Mouse (Mus musculus) spleen, adult 2 months (tissue): Measurements from ENCODE around the gene Hdgfl2. TPM values are rescaled to one million over a fixed set of nuclear protein-coding genes. Genes with fewer than 3 reads are reported as not detected.

Source experiments
- DNase-seq, 2 experiments: peaks; one replicate each; pipeline versions ENCODE4 v3.0.0 to v3.0.0-alpha.2; 2012 to 2021; ENCODE audit warnings: low spot score in 2 of 2, low read depth in 1 of 2
- H3K27ac ChIP-seq: fragments of 200-500 bp; 2 replicates; pipeline ENCODE4 v1.5.1; 2012; ENCODE audit warnings: low read length, inconsistent platforms; ENCODE audit not compliant: insufficient read depth
- H3K27me3 ChIP-seq: fragments of 200-500 bp; 2 replicates; pipeline ENCODE4 v1.6.1; 2012; ENCODE audit warnings: mild to moderate bottlenecking, moderate library complexity, low read length, inconsistent platforms; ENCODE audit not compliant: control insufficient read depth, insufficient read depth
- H3K36me3 ChIP-seq: fragments of 200-500 bp; 2 replicates; pipeline ENCODE4 v1.6.1; 2012; ENCODE audit warnings: mild to moderate bottlenecking, low read length, inconsistent platforms; ENCODE audit not compliant: control insufficient read depth, insufficient read depth
- H3K4me1 ChIP-seq: fragments of 200-500 bp; 2 replicates; pipeline ENCODE4 v1.6.1; 2011; ENCODE audit warnings: inconsistent platforms; ENCODE audit not compliant: control insufficient read depth, insufficient read depth, insufficient read length
- H3K4me3 ChIP-seq: fragments of 200-500 bp; 2 replicates; pipeline ENCODE4 v1.5.1; 2011; ENCODE audit warnings: mild to moderate bottlenecking, inconsistent platforms; ENCODE audit not compliant: insufficient read depth, insufficient read length; ENCODE audit errors: extremely low read depth
- CTCF ChIP-seq: fragments of 200-500 bp; IDR thresholded peaks from 2 replicates; pipeline ENCODE4 v1.5.1; 2011; ENCODE audit warnings: mild to moderate bottlenecking, inconsistent platforms; ENCODE audit not compliant: insufficient read depth, insufficient read length, insufficient replicate concordance; ENCODE audit errors: extremely low read depth
- POLR2A ChIP-seq: fragments of 200-500 bp; IDR thresholded peaks from 2 replicates; pipeline ENCODE4 v1.6.1; 2011; ENCODE audit warnings: low read depth, low read length, inconsistent platforms
- WGBS: fragments of 180-500 bp; shearing (Covaris S2); methylation state at CpG from one replicate; pipeline ENCODE4 v1.1.7; 2018; 5-methylcytosine and 5-hydroxymethylcytosine counted together
- polyA plus RNA-seq: library from polyadenylated mRNA; depleted of rRNA; stranded (reverse); fragments of >200 nt; gene quantifications from 2 replicates; pipeline ENCODE4 v1.2.3, GENCODE M21; 2012; rRNA removed

Hdgfl2 gene
- polyA plus RNA-seq, 1 experiment: 52.3 TPM

DNA sequence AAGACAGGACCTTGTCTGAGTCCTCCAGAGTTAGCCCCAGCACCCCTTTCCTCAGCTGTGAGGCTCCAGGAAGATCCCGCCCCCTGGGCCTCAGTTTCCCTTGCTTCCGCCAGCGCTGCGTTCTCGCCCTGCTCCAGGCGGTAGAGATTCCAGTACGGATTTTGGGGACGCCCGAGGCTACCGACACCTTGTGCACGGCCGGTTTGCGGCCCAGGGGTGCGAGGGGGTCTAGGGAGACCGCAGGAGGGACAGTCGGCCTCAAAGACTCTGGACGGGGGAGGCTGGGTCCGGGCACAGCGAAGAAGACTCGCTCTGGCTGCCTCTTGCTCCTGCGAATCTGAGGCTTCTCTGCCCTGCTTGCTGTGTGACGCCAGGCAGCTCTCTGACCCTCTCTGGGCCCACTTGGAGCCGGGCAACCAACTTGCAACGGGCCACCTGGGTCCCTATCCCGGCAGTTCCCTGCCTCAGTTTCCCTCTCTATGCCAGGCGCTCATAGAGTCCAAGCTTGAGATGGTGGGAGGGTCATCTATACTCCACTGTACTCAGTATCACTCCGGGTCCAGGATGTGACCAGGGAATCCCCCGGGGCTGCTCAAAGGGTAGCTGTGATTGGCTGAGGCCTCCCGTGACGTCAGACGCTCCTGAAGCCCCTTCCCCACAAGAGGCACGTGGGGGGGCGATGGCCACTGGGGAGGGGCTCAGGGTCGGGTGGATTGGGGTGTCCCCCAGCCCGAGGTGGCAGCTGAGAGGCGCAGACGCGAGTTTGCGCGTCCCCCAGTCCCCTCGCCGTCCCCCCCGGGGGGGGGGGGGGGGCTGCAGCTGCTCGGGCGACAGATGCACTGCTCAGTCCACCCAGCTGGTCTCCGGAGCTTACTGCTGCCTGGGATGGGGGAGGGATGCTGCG is 62.5 kb downstream of the Hdgfl2 start:
- Histone ChIP-seq H3K4me1 (peaks cover 3% of the 10 kb centered on the region), H3K4me3 (peak overlapping the region; percentile 25), H3K27me3 (peaks cover 17% of the 10 kb centered on the region), H3K27ac (no peak overlapping the region), H3K36me3 (no peaks in the 10 kb centered on the region)
- DNase-seq: no peak
- 7% methylated on average over 47 of the region's 47 CpGs for WGBS
- no peak for TF ChIP-seq CTCF
- no peak for TF ChIP-seq POLR2A

GRCm38 (mm10) chr17:56144546-56144945 is 65.1 kb downstream of the Hdgfl2 start:
- Histone ChIP-seq H3K27me3 (peaks cover 13% of the 10 kb centered on the region), H3K4me3 (no peak overlapping the region), H3K4me1 (peaks cover 10% of the 10 kb centered on the region), H3K27ac (no peak overlapping the region), H3K36me3 (no peaks in the 10 kb centered on the region)
- 71% methylated on average over 9 of the region's 9 CpGs for WGBS
- DNase-seq: no peak
- TF ChIP-seq POLR2A: no peak
- no peak for TF ChIP-seq CTCF

- peaks cover 6% of the 10 kb centered on the region for H3K4me1 ChIP-seq
- DNase-seq: no peak
- no peak overlapping the region for H3K4me3 ChIP-seq
- H3K36me3 ChIP-seq: no peaks in the 10 kb centered on the region
- H3K27me3 ChIP-seq: 0 out of 2 replicates have a peak, but pooled peaks cover 1% of the 10 kb centered on the region
- WGBS: 59% methylated on average over 9 of the region's 9 CpGs
- TF ChIP-seq CTCF (no peak), POLR2A (no peak)
- H3K27ac ChIP-seq: no peak overlapping the region
Measured at GRCm38 (mm10) chr17:56146131-56146530, 66.7 kb downstream of the Hdgfl2 start.

- TF ChIP-seq CTCF (no peak), POLR2A (no peak)
- H3K36me3 ChIP-seq: no peaks in the 10 kb centered on the region
- H3K4me1 ChIP-seq: peaks cover 6% of the 10 kb centered on the region
- no peak overlapping the region for H3K4me3 ChIP-seq
- DNase-seq: no peak
- H3K27me3 ChIP-seq: no peaks in the 10 kb centered on the region
- H3K27ac ChIP-seq: no peak overlapping the region
- 51% methylated on average over 12 of the region's 12 CpGs for WGBS
Measured at GRCm38 (mm10) chr17:56147420-56147819, 68.0 kb downstream of the Hdgfl2 start.

DNA sequence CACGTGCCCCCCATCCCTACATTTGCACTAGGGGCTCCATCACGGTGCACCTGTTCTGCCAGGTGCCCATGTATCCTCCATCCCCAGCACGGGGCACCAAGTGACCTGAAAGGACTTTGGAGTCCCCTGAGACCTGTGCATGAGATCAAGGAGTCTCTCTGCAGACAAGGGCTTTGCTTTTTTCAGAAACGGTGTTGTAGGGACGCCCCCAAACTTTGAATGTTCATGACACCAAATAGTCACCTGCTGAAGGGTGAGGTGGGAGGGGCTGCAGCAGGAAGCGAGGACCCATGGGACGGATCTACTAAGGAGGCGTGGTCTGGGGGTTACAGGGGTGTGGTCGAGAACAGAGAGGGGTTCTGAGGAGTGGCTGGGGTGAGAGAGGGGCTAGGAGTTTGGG is 68.8 kb downstream of the Hdgfl2 start:
- DNase-seq: peak; percentile 31 to 44
- Histone ChIP-seq H3K4me1 (peaks cover 6% of the 10 kb centered on the region), H3K27me3 (no peaks in the 10 kb centered on the region), H3K4me3 (peak overlapping the region; percentile 46; the same call in 1 of the 2 replicates), H3K36me3 (no peaks in the 10 kb centered on the region), H3K27ac (no peak overlapping the region)
- TF ChIP-seq CTCF (no peak), POLR2A (no peak)
- WGBS: 22% methylated on average over 9 of the region's 9 CpGs

DNA sequence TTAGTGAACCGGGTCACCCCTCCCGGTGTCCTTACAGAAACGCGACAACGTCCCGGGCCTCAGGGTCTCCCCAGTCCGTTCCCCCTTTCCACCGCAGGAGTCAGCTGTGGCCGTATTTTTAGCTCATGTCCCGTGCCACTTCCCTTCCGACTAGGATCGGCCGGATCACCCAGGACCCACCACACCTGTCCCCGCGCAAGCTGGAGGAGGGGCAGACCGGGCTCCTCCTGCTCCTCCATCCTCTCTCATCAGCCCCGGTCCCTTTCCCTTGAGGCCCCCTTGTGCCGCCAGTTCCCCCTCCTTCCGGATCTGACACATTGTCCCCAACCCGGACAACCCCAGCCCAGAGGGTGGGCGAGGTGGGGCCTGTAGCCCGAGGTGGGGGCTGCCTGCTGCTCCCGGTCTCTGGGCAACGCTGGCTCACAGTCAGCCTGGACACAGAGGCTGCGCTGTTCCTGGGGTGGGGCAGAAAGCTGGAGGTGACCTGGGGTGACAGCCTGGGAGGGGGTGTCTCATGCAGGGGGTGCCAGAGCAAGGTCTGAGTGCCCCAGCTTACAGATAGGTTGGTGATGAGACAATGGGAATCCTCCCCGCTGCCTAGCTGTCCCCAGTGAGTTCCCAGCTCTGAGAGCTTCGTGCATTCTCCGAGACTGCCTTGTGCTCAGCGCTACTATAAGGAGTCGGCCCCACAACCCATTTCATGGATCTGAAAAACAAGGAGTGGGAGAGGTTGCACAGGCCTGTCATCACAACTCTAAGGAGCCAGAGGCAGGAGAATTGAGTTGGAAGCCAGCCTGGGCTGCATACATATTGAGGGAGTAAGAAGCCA is 69.6 kb downstream of the Hdgfl2 start:
- no peaks in the 10 kb centered on the region for H3K27me3 ChIP-seq
- H3K4me3 ChIP-seq: peak overlapping the region; percentile 46

GRCm38 (mm10) chr17:56149897-56150296 is 70.5 kb downstream of the Hdgfl2 start:
- DNase-seq: no peak
- no peak overlapping the region for H3K27ac ChIP-seq
- no peaks in the 10 kb centered on the region for H3K27me3 ChIP-seq
- WGBS: 31% methylated on average over 2 of the region's 2 CpGs
- no peak for TF ChIP-seq CTCF
- no peak for TF ChIP-seq POLR2A
- H3K4me1 ChIP-seq: peaks cover 6% of the 10 kb centered on the region
- H3K4me3 ChIP-seq: no peak overlapping the region
- H3K36me3 ChIP-seq: no peaks in the 10 kb centered on the region

More for the DNA sequence above, 69.6 kb downstream of the Hdgfl2 start:
- Histone ChIP-seq H3K27ac (no peak overlapping the region), H3K4me1 (peaks cover 6% of the 10 kb centered on the region), H3K36me3 (no peaks in the 10 kb centered on the region)
- TF ChIP-seq POLR2A (no peak), CTCF (no peak)
- WGBS: 8% methylated on average over 30 of the region's 30 CpGs
- DNase-seq: no peak

Other genes starting within 250 kb of the Hdgfl2 start
- gene Zfp119a, start 200.7 kb upstream of the Hdgfl2 start, polyA plus RNA-seq: 0.18 and 0.33 TPM in 2 replicates
- 0.88 and 0.96 TPM in 2 replicates for gene Zfp959, start 187.5 kb upstream of the Hdgfl2 start, polyA plus RNA-seq
- 0.25 and 0.27 TPM in 2 replicates for gene Zfp119b, start 130.1 kb upstream of the Hdgfl2 start, polyA plus RNA-seq
- 36.3 and 44.8 TPM in 2 replicates for gene Ebi3, start 127.0 kb upstream of the Hdgfl2 start, polyA plus RNA-seq
- 8.2 and 10.5 TPM in 2 replicates for gene Yju2, start 120.5 kb upstream of the Hdgfl2 start, polyA plus RNA-seq
- gene Shd, start 109.2 kb upstream of the Hdgfl2 start, polyA plus RNA-seq: 1.9 and 2.2 TPM in 2 replicates
- gene Fsd1, start 93.1 kb upstream of the Hdgfl2 start, polyA plus RNA-seq: 0.06 and 0.07 TPM in 2 replicates
- 9.1 and 12.0 TPM in 2 replicates for gene Stap2, start 74.0 kb upstream of the Hdgfl2 start, polyA plus RNA-seq
- gene Mpnd, start 73.9 kb upstream of the Hdgfl2 start, polyA plus RNA-seq: 76.7 and 135 TPM in 2 replicates
- 72.3 and 80.8 TPM in 2 replicates for gene Sh3gl1, start 43.0 kb upstream of the Hdgfl2 start, polyA plus RNA-seq
- gene Chaf1a, start 39.2 kb upstream of the Hdgfl2 start, polyA plus RNA-seq: 2.8 and 4.3 TPM in 2 replicates
- 45.3 and 56.4 TPM in 2 replicates for gene Ubxn6, start 4.6 kb upstream of the Hdgfl2 start, polyA plus RNA-seq
- 2.3 and 3.0 TPM in 2 replicates for gene Plin4, start 30.2 kb downstream of the Hdgfl2 start, polyA plus RNA-seq
- gene Plin5, start 38.0 kb downstream of the Hdgfl2 start, polyA plus RNA-seq: 0.30 and 0.36 TPM in 2 replicates
- gene Lrg1, start 42.4 kb downstream of the Hdgfl2 start, polyA plus RNA-seq: 56.0 and 79.2 TPM in 2 replicates
- gene Sema6b, start 60.7 kb downstream of the Hdgfl2 start, polyA plus RNA-seq: 9.1 and 11.8 TPM in 2 replicates
- gene Tnfaip8l1, start 82.8 kb downstream of the Hdgfl2 start, polyA plus RNA-seq: 6.6 and 7.3 TPM in 2 replicates
- gene Mydgf, start 104.3 kb downstream of the Hdgfl2 start, polyA plus RNA-seq: 27.5 and 36.4 TPM in 2 replicates
- gene Dpp9, start 139.3 kb downstream of the Hdgfl2 start, polyA plus RNA-seq: 34.4 and 46.4 TPM in 2 replicates
- gene Fem1a, start 177.2 kb downstream of the Hdgfl2 start, polyA plus RNA-seq: 21.1 and 29.0 TPM in 2 replicates
- 20.5 and 21.6 TPM in 2 replicates for gene Ticam1, start 197.2 kb downstream of the Hdgfl2 start, polyA plus RNA-seq
- gene Plin3, start 213.2 kb downstream of the Hdgfl2 start, polyA plus RNA-seq: 13.4 and 17.3 TPM in 2 replicates
- 0.12 TPM in 1 of 2 replicates, not detected in the other for gene Arrdc5, start 220.7 kb downstream of the Hdgfl2 start, polyA plus RNA-seq
- 16.5 and 23.9 TPM in 2 replicates for gene Uhrf1, start 223.7 kb downstream of the Hdgfl2 start, polyA plus RNA-seq
- gene Kdm4b, start 246.4 kb downstream of the Hdgfl2 start, polyA plus RNA-seq: 37.1 and 46.7 TPM in 2 replicates